Mouse (Mus musculus) liver, embryonic 14.5 days (tissue): Measurements from ENCODE around the gene Grasp.

Source experiments
- CTCF ChIP-seq: IDR thresholded peaks from 2 replicates; pipeline ENCODE4 v1.5.1; 2016; ENCODE audit warnings: antibody characterized with exemption, low read depth, control low read depth
- EP300 ChIP-seq: IDR thresholded peaks from 2 replicates; pipeline ENCODE4 v1.6.1; 2016; ENCODE audit warnings: antibody characterized with exemption, low read depth

GRCm38 (mm10) chr15:101176284-101176680, 47.7 kb upstream of the Grasp start:
- TF ChIP-seq CTCF (no peak), EP300 (no peak)
